Mouse (Mus musculus): ENCODE data around the gene Armc8.

GRCm38 (mm10) chr9:99485144-99485543 is 83.6 kb downstream of the Armc8 start:
- TF ChIP-seq CTCF (IDR thresholded peaks at IDR 0.05; ENCODE audit: borderline replicate concordance, insufficient read depth, low read depth, low read length) (no peak), POLR2A (IDR thresholded peaks at IDR 0.05; ENCODE audit: borderline replicate concordance, insufficient read depth, low read length) (no peak)
